Mouse (Mus musculus): ENCODE measurements around the gene Zfp114. TPM values are rescaled to one million over a fixed set of nuclear protein-coding genes. Genes with fewer than 3 reads are reported as not detected.

Zfp114 gene
- total RNA-seq (2014; rRNA removed) (4.1 and 5.3 TPM in 2 replicates), polyA plus RNA-seq (2015; fragmentation: Nextera tagmentation; extraction: Ambion mirVana) (2.1 and 2.4 TPM in 2 replicates)

DNA sequence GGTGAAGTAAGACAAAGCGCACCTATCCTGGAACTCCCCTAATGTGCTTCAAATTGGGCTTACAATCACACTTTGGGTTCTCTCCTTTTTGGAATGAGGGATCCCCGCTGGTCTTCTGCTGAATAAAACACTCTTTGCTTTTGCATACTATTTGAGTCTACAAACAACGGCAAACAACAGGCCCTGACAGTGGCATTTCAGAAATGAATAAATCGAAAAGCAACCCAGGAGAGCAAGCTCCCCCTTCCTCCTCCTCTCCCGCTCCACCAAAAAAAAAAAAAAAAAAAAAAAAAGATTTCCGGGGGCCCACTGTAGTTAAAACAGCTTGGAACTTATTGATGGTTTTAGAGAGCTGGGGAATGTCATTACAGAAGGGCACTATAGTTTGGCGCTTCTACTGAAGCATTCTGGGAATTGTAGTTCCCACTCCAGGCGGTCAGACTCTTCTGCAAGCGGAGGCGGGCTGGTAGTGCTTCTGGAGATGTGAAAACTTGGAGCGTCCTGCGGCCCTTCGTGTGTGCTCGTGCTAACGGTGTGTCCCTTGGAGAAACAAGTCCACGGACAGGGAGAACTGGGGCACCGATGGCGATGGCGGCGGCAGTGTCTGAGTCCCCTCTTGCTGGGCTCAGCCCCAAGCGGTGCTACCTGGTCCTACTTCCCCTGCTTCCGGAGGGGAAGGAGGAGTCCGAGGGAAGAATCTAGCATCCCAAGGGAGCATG is at the start of gene Zfp114:
TSS of gene Zfp114 (plus strand) at position 443 of the 719 bp plus-strand sequence.
- Histone ChIP-seq H3K27ac (ENCODE audit: low read depth, low read length) (peak within 1 kb of the TSS; percentile 83), H3K4me3 (ENCODE audit: low read depth, low read length) (peak within 1 kb of the TSS; percentile 55), H3K9me3 (ENCODE audit: low read length) (no peaks in the 10 kb centered on the region), H3K4me2 (ENCODE audit: low read depth, low read length, poor library complexity, severe bottlenecking) (peak within 1 kb of the TSS; percentile 45), H3K27me3 (ENCODE audit: insufficient read depth, low read length) (no peaks in the 10 kb centered on the region), H3K36me3 (ENCODE audit: insufficient read depth, low read length) (no peaks in the 10 kb centered on the region), H3K4me1 (ENCODE audit: insufficient read depth, low read length) (no peaks in the 10 kb centered on the region), H3K9ac (replicated peaks; ENCODE audit: low read length, poor library complexity, severe bottlenecking) (peak within 1 kb of the TSS; percentile 73)
- DNase-seq (ENCODE audit: low spot score) (peak; percentile 94), ATAC-seq (ENCODE audit: low FRiP score) (peak; percentile 96)
- peak; percentile 42 for TF ChIP-seq CTCF (IDR thresholded peaks at IDR 0.05)
- 12% methylated on average over 23 of the region's 23 CpGs for WGBS

DNA sequence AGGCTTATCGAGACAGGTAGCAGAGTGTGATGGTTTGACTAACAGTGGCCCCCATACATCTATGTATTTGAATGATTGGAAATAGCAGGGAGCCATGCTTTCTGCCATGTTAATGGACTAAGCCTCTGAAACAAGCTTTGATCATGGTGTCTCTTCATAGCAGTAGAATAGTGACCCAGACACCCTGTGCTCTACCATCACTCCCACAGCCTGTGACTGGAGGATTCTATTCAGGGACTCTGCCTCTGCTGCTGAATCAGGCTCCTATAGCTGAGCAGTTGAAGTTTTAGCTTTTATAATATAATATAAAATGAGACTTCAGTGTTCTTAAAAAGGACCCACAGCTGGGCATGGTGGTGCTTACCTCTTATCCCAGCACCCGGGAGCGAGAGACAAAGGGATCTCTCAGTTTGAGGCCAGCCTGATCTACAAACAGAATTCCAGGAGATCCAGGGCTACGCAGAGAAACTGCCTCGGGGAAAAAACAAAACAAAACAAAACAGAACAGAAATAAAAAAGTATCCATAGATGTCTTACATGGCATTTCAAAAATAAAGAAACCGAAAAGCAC is 41.4 kb upstream of the Zfp114 start:
- Histone ChIP-seq H3K4me1 (ENCODE audit: insufficient read depth, low read length) (peaks cover 7% of the 10 kb centered on the region; the same call in 1 of the 2 replicates), H3K4me2 (ENCODE audit: low read depth, low read length, poor library complexity, severe bottlenecking) (peak overlapping the region; percentile 80)
- WGBS = 13% methylated on average over 6 of the region's 6 CpGs

GRCm38 (mm10) chr7:24133996-24134828 is 40.6 kb upstream of the Zfp114 start, which contains the start of gene Zfp235:
TSS of gene Zfp235 (plus strand) at chr7:24134169.
- peaks cover 11% of the 10 kb centered on the region for H3K36me3 ChIP-seq (ENCODE audit: insufficient read depth, low read length)
- 4% methylated on average over 32 of the region's 32 CpGs for WGBS
- ATAC-seq (ENCODE audit: low FRiP score) (peak; percentile 92), DNase-seq (ENCODE audit: low spot score) (peak; percentile 95)
- no peaks in the 10 kb centered on the region for H3K27me3 ChIP-seq (ENCODE audit: insufficient read depth, low read length)
- peak within 1 kb of the TSS; percentile 84 for H3K4me3 ChIP-seq (ENCODE audit: low read depth, low read length)
- TF ChIP-seq CTCF (IDR thresholded peaks at IDR 0.05) = no peak
- peaks cover 7% of the 10 kb centered on the region; the same call in 1 of the 2 replicates for H3K4me1 ChIP-seq (ENCODE audit: insufficient read depth, low read length)
- H3K27ac ChIP-seq (ENCODE audit: low read depth, low read length) = peak within 1 kb of the TSS; percentile 59
- peak within 1 kb of the TSS; percentile 81 for H3K9ac ChIP-seq (replicated peaks; ENCODE audit: low read length, poor library complexity, severe bottlenecking)
- H3K4me2 ChIP-seq (ENCODE audit: low read depth, low read length, poor library complexity, severe bottlenecking) = peak within 1 kb of the TSS; percentile 80
- no peaks in the 10 kb centered on the region for H3K9me3 ChIP-seq (ENCODE audit: low read length)

More for the DNA sequence above, 41.4 kb upstream of the Zfp114 start:
- Histone ChIP-seq H3K4me3 (ENCODE audit: low read depth, low read length) (peak overlapping the region; percentile 84), H3K9ac (replicated peaks; ENCODE audit: low read length, poor library complexity, severe bottlenecking) (peak overlapping the region; percentile 81), H3K27ac (ENCODE audit: low read depth, low read length) (peak overlapping the region; percentile 59; the same call in 1 of the 2 replicates), H3K36me3 (ENCODE audit: insufficient read depth, low read length) (peaks cover 5% of the 10 kb centered on the region), H3K27me3 (ENCODE audit: insufficient read depth, low read length) (no peaks in the 10 kb centered on the region), H3K9me3 (ENCODE audit: low read length) (no peaks in the 10 kb centered on the region)
- peak; percentile 5 for DNase-seq (ENCODE audit: low spot score)
- peak; percentile 35 for ATAC-seq (ENCODE audit: low FRiP score)
- no peak for TF ChIP-seq CTCF (IDR thresholded peaks at IDR 0.05)

GRCm38 (mm10) chr7:24142566-24142965 is 32.3 kb upstream of the Zfp114 start:
- ATAC-seq (ENCODE audit: low FRiP score) (no peak), DNase-seq (ENCODE audit: low spot score) (no peak)
- no peak overlapping the region for H3K4me3 ChIP-seq (ENCODE audit: low read depth, low read length)
- no peak overlapping the region for H3K9ac ChIP-seq (replicated peaks; ENCODE audit: low read length, poor library complexity, severe bottlenecking)
- no peak overlapping the region for H3K27ac ChIP-seq (ENCODE audit: low read depth, low read length)
- no peaks in the 10 kb centered on the region for H3K4me1 ChIP-seq (ENCODE audit: insufficient read depth, low read length)
- H3K27me3 ChIP-seq (ENCODE audit: insufficient read depth, low read length) = no peaks in the 10 kb centered on the region
- H3K9me3 ChIP-seq (ENCODE audit: low read length) = no peaks in the 10 kb centered on the region
- 92% methylated on average over 6 of the region's 6 CpGs for WGBS
- peaks cover 34% of the 10 kb centered on the region for H3K36me3 ChIP-seq (ENCODE audit: insufficient read depth, low read length)
- no peak overlapping the region for H3K4me2 ChIP-seq (ENCODE audit: low read depth, low read length, poor library complexity, severe bottlenecking)
- TF ChIP-seq CTCF (IDR thresholded peaks at IDR 0.05) = no peak

DNA sequence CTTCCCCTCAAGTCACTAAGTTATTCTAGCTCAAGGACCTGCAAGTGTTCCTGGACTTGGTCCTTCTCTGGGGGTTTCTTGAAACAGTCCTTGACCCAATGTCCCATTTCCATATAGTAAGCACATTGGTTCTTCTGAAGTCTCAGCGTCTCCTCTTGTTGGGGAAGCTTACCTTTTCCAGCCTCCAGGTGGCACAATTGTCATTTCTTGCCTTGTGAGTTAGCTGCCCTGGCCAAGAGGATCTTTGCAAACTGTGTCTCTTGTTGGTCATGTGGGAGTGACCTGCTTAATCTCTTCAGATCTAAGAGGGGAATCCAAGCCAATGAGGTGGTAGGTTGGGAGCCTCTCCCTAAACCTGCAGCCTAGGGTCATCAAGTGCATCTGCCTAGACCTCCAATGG is 21.6 kb upstream of the Zfp114 start:
- no peak overlapping the region for H3K4me2 ChIP-seq (ENCODE audit: low read depth, low read length, poor library complexity, severe bottlenecking)
- no peak for DNase-seq (ENCODE audit: low spot score)
- no peaks in the 10 kb centered on the region for H3K36me3 ChIP-seq (ENCODE audit: insufficient read depth, low read length)
- H3K9me3 ChIP-seq (ENCODE audit: low read length) = peaks cover 10% of the 10 kb centered on the region; the same call in 1 of the 2 replicates
- no peak overlapping the region for H3K27ac ChIP-seq (ENCODE audit: low read depth, low read length)
- no peak for ATAC-seq (ENCODE audit: low FRiP score)
- no peaks in the 10 kb centered on the region for H3K4me1 ChIP-seq (ENCODE audit: insufficient read depth, low read length)
- no peaks in the 10 kb centered on the region for H3K27me3 ChIP-seq (ENCODE audit: insufficient read depth, low read length)
- TF ChIP-seq CTCF (IDR thresholded peaks at IDR 0.05) = peak; percentile 32
- no peak overlapping the region for H3K4me3 ChIP-seq (ENCODE audit: low read depth, low read length)
- no peak overlapping the region for H3K9ac ChIP-seq (replicated peaks; ENCODE audit: low read length, poor library complexity, severe bottlenecking)
- 18% methylated on average over 1 of the region's 1 CpGs for WGBS
